In genomic region chr16:18148208-18148876, GRCm38 (mm10) we compare ENCODE assay signal across 10 mouse cellular contexts. TPM values are rescaled to one million over a fixed set of nuclear protein-coding genes. Genes with fewer than 3 reads are reported as not detected.
DNase-seq lines count a peak whose midpoint lies in the region; ATAC-seq lines count a peak whose summit lies in the region.
"Had no signal": no experiment of that assay in that cellular context is flagged by ENCODE, and none has a peak within 500 bp of the region (broad histone marks: within the 10 kb centered on the region; RNA-seq: fewer than 3 reads in every experiment).

No protein-coding gene starts in this region.

- H3K9me3 ChIP-seq in midbrain, embryonic 12.5 days = no peaks in the 10 kb centered on the region

- 0 out of 2 replicates have a peak, but pooled peaks cover 2% of the 10 kb centered on the region for H3K36me3 ChIP-seq in midbrain, embryonic 12.5 days

- no peak overlapping the region for H3K4me3 ChIP-seq in midbrain, embryonic 12.5 days

- H3K27ac ChIP-seq in midbrain, embryonic 12.5 days (replicated peaks) = peak overlapping the region; percentile 81

- H3K4me2 ChIP-seq in midbrain, embryonic 12.5 days (replicated peaks) = peak overlapping the region; percentile 27

- DNase-seq in brain, adult 2 months (ENCODE audit: low read depth, low spot score) = peak; percentile 71
- DNase-seq in embryo, embryonic 10 days (ENCODE audit: low spot score) = peak; percentile 35
- DNase-seq in forelimb bud, embryonic 11.5 days (ENCODE audit: low read depth, low spot score) = peak; percentile 52
- no peak for DNase-seq in kidney, postnatal 36 days
- no peak for DNase-seq in heart, adult 11 months
- DNase-seq in frontal cortex, postnatal 25 days (ENCODE audit: low spot score in 2 of 2) = no peak
- DNase-seq: heart, postnatal 10 days; spleen, adult 18-20 months had no signal

- H3K4me1 ChIP-seq in midbrain, embryonic 12.5 days = peaks cover 67% of the 10 kb centered on the region

- WGBS in midbrain, embryonic 12.5 days = 4% methylated on average over 6 of the region's 6 CpGs

- H3K27me3 ChIP-seq in midbrain, embryonic 12.5 days = peaks cover 20% of the 10 kb centered on the region

- ATAC-seq in midbrain, embryonic 12.5 days (ENCODE audit: low FRiP score, low read depth) = peak; percentile 92
- ATAC-seq: Patski had no signal

- H3K9ac ChIP-seq in midbrain, embryonic 12.5 days (replicated peaks) = peak overlapping the region; percentile 15; the same call in 1 of the 2 replicates

RNA-seq across cellular contexts. Expression of gene Rtn4r, which starts 20.9 kb away (rescaled TPM):
- polyA plus RNA-seq in midbrain, embryonic 12.5 days (2016; fragmentation: Nextera tagmentation; extraction: Ambion mirVana) = 7.6 and 7.9 TPM in 2 replicates

RNA-seq across cellular contexts. Expression of gene Prodh, which starts 58.3 kb away (rescaled TPM):
- 6.8 and 8.7 TPM in 2 replicates for polyA plus RNA-seq in midbrain, embryonic 12.5 days (2016; fragmentation: Nextera tagmentation; extraction: Ambion mirVana)

Comparison
In these comparisons a context has a peak if more than half of its experiments do, and no peak if none do; other contexts are left out.
1. DNase-seq: peak in brain, adult 2 months (single experiment), embryo, embryonic 10 days (single experiment) and forelimb bud, embryonic 11.5 days (single experiment); none in kidney, postnatal 36 days (0 of 2), heart, adult 11 months (single experiment) and frontal cortex, postnatal 25 days (0 of 2).